Mouse (Mus musculus) erythroblast, embryonic 14.5 days (primary cell): ENCODE data around the gene Il17ra.

Source experiments
- GATA1 ChIP-seq: IDR thresholded peaks from 2 replicates; pipeline ENCODE4 v1.6.1; 2012; ENCODE audit warnings: low read length, inconsistent platforms, mixed read lengths
- TAL1 ChIP-seq: IDR thresholded peaks from 3 replicates; pipeline ENCODE4 v1.6.1; 2012; ENCODE audit warnings: low read length, inconsistent platforms, mixed read lengths

- TF ChIP-seq GATA1 (no peak), TAL1 (no peak)
These were observed 23.0 kb downstream of the Il17ra start for GRCm38 (mm10) chr6:120486051-120486510.
